Mouse (Mus musculus): ENCODE data around the gene Ighmbp2. TPM values are rescaled to one million over a fixed set of nuclear protein-coding genes. Genes with fewer than 3 reads are reported as not detected.
A peak's percentile ranks its signal among the peaks of the same experiment; 100 is the strongest.

Ighmbp2 gene
- polyA plus RNA-seq, 1 experiment from 2014 or later: 14.6 TPM

DNA sequence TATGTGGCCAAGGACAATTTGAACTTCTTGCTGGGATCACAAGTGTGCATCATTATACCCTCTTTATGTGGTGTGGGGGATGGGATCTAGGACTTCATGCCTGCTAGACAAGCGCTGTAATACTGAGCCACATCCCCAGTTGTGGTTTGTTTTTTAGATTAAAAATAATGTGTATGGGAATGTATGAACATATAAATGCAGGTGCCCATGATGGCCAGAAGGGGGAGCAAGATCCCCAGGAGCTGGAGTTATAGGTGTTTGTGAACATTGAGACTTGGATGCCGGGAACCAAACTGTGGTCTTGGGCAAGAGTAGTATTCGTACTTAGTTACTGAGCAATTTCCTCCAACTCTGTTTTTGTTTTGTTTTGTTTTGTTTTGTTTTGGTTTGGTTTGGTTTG, 38.0 kb upstream of the Ighmbp2 start:
- WGBS: 81% methylated on average over 3 of the region's 3 CpGs
- Histone ChIP-seq H3K27ac (no peak overlapping the region), H3K27me3 (peaks cover 28% of the 10 kb centered on the region), H3K4me3 (replicated peaks) (no peak overlapping the region), H3K4me2 (no peak overlapping the region), H3K4me1 (replicated peaks) (peaks cover 29% of the 10 kb centered on the region), H3K9me3 (no peaks in the 10 kb centered on the region), H3K36me3 (no peaks in the 10 kb centered on the region), H3K9ac (replicated peaks) (no peak overlapping the region)
- ATAC-seq (ENCODE audit: insufficient number of reproducible peaks, insufficient read depth, low FRiP score, low TSS enrichment, low read depth): no peak

DNA sequence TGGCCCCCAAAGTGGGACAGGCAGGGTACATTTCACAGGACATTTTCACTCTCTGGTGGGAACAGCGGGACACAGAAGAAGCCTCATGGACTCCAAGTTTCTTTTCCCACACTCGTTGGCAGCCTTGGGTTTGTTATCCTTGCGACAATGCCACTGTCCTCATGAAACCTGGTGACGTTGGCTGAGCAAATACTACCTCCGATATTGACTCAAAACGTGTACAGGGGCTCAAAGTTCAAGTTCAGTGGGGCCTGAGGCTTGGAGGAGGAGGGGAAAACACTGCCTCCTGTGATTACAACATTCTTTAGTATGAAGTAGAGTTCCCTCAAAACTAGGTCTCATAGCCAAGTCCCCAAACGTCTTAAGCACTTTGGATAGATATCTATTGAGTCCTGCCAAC, 37.3 kb upstream of the Ighmbp2 start:
- Histone ChIP-seq H3K4me3 (replicated peaks) (no peak overlapping the region), H3K9me3 (no peaks in the 10 kb centered on the region), H3K27me3 (peaks cover 28% of the 10 kb centered on the region), H3K27ac (no peak overlapping the region), H3K36me3 (no peaks in the 10 kb centered on the region), H3K4me2 (no peak overlapping the region), H3K4me1 (replicated peaks) (peaks cover 26% of the 10 kb centered on the region), H3K9ac (replicated peaks) (no peak overlapping the region)
- WGBS: 82% methylated on average over 7 of the region's 7 CpGs
- no peak for ATAC-seq (ENCODE audit: insufficient number of reproducible peaks, insufficient read depth, low FRiP score, low TSS enrichment, low read depth)

- ATAC-seq (ENCODE audit: insufficient number of reproducible peaks, insufficient read depth, low FRiP score, low TSS enrichment, low read depth): no peak
- Histone ChIP-seq H3K4me3 (replicated peaks) (no peak overlapping the region), H3K27me3 (peaks cover 28% of the 10 kb centered on the region), H3K4me2 (no peak overlapping the region), H3K9me3 (no peaks in the 10 kb centered on the region), H3K4me1 (replicated peaks) (peaks cover 22% of the 10 kb centered on the region), H3K27ac (no peak overlapping the region), H3K36me3 (no peaks in the 10 kb centered on the region), H3K9ac (replicated peaks) (no peak overlapping the region)
- 82% methylated on average over 2 of the region's 2 CpGs for WGBS
These were observed 36.5 kb upstream of the Ighmbp2 start for GRCm38 (mm10) chr19:3319341-3319740.

GRCm38 (mm10) chr19:3307175-3307949, 24.5 kb upstream of the Ighmbp2 start:
- Histone ChIP-seq H3K4me2 (no peak overlapping the region), H3K27me3 (peaks cover 15% of the 10 kb centered on the region), H3K27ac (no peak overlapping the region), H3K36me3 (no peaks in the 10 kb centered on the region), H3K9me3 (no peaks in the 10 kb centered on the region), H3K4me1 (replicated peaks) (no peaks in the 10 kb centered on the region), H3K4me3 (replicated peaks) (no peak overlapping the region), H3K9ac (replicated peaks) (no peak overlapping the region)
- 63% methylated on average over 16 of the region's 16 CpGs for WGBS
- peak; percentile 37; the same call in 1 of the 2 replicates for ATAC-seq (ENCODE audit: insufficient number of reproducible peaks, insufficient read depth, low FRiP score, low TSS enrichment, low read depth)

DNA sequence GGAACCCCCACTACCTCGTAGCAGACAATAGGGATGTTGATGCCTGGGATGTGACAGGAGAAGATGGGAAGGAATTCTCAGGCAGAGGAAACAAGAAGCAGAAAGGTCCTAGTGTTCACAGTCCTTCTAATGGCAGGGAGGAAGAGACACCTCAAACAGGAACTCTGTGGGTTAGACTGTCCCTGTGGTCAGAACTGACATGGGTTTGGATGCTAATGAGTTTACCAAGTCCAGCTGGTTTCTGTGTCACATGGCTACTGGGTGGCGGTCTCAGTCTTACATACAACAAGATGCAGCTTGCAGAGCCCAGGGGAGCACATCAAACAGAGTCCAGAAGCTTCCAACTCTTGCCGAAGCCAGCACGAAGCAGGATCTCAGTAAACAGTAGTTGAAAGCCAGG, 21.2 kb upstream of the Ighmbp2 start:
- H3K4me2 ChIP-seq: no peak overlapping the region

DNA sequence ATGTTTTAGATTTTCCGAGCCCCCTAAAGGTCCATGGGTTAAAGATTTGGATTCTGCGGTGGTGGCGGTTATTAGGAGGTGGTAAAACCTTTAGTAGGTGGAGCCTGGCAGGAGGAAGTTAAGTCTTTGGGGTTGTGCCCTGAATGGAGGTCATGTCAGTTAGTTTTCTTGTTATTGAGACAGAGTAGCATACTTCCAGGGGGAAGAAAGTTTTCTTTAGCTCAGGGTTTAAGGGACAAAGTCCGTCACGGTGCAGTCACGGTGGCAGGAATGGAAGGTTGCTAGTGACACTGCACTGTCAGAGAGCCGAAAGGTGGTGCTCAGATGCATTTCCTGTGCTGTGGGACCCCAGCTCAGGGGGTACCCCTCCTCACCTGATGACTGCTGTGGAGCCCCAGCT, 15.0 kb upstream of the Ighmbp2 start:
- Histone ChIP-seq H3K36me3 (peaks cover 6% of the 10 kb centered on the region), H3K27ac (no peak overlapping the region), H3K9ac (replicated peaks) (no peak overlapping the region), H3K4me3 (replicated peaks) (no peak overlapping the region), H3K9me3 (no peaks in the 10 kb centered on the region), H3K4me1 (replicated peaks) (no peaks in the 10 kb centered on the region), H3K27me3 (no peaks in the 10 kb centered on the region), H3K4me2 (no peak overlapping the region)
- no peak for ATAC-seq (ENCODE audit: insufficient number of reproducible peaks, insufficient read depth, low FRiP score, low TSS enrichment, low read depth)
- WGBS: 86% methylated on average over 7 of the region's 7 CpGs

More for the DNA sequence above, 21.2 kb upstream of the Ighmbp2 start:
- WGBS: 76% methylated on average over 4 of the region's 4 CpGs
- Histone ChIP-seq H3K9me3 (no peaks in the 10 kb centered on the region), H3K27ac (no peak overlapping the region), H3K4me3 (replicated peaks) (no peak overlapping the region), H3K36me3 (no peaks in the 10 kb centered on the region), H3K27me3 (peaks cover 15% of the 10 kb centered on the region), H3K4me1 (replicated peaks) (no peaks in the 10 kb centered on the region), H3K9ac (replicated peaks) (no peak overlapping the region)
- ATAC-seq (ENCODE audit: insufficient number of reproducible peaks, insufficient read depth, low FRiP score, low TSS enrichment, low read depth): no peak

DNA sequence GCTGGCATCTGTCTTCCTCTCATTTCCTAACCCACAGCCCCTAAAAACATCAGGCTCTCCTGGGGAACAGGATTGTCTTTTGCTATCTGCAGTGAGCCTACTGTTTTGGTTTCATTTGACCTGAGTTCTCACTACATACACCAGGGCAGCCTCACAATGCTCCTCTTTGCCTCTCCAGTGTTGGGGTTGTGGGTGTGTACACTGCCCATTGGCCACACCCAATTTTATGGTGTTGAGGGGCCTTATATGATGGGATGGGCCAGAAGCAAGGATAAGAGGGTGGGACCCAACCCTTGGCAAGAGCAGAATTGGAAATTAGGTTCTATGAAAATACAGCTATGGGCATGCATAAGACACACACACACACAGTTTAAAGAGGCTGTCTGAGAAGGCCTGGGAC, 14.2 kb upstream of the Ighmbp2 start:
- Histone ChIP-seq H3K4me2 (no peak overlapping the region), H3K36me3 (peaks cover 14% of the 10 kb centered on the region), H3K27me3 (no peaks in the 10 kb centered on the region), H3K4me1 (replicated peaks) (no peaks in the 10 kb centered on the region), H3K27ac (no peak overlapping the region), H3K4me3 (replicated peaks) (no peak overlapping the region), H3K9me3 (no peaks in the 10 kb centered on the region), H3K9ac (replicated peaks) (no peak overlapping the region)
- no peak for ATAC-seq (ENCODE audit: insufficient number of reproducible peaks, insufficient read depth, low FRiP score, low TSS enrichment, low read depth)

- Histone ChIP-seq H3K27me3 (no peaks in the 10 kb centered on the region), H3K4me1 (replicated peaks) (no peaks in the 10 kb centered on the region), H3K9ac (replicated peaks) (no peak overlapping the region), H3K27ac (no peak overlapping the region), H3K4me3 (replicated peaks) (no peak overlapping the region), H3K9me3 (no peaks in the 10 kb centered on the region), H3K4me2 (no peak overlapping the region), H3K36me3 (peaks cover 32% of the 10 kb centered on the region)
- no peak for ATAC-seq (ENCODE audit: insufficient number of reproducible peaks, insufficient read depth, low FRiP score, low TSS enrichment, low read depth)
- 86% methylated on average over 6 of the region's 6 CpGs for WGBS
These were observed 12.4 kb upstream of the Ighmbp2 start for GRCm38 (mm10) chr19:3295245-3295644.

DNA sequence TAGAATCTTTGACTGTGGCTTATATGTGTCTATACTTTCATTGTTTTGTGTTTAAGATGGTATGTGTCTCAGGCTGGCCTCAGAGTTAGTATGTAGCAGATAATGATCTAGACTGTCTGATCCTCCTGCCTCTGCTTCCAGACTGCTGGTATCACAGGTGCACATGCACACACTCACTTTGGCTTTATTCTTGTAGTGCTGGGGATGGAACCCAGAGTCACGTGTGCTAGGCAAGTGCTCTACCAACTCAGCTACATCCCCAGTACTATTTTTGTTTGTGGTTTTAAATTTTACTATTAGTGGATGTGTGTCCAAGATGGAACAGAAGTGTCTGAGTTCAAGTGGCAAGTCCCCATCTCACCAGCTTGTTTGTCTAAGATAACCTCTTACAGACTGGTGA, 10.2 kb upstream of the Ighmbp2 start:
- H3K36me3 ChIP-seq: peaks cover 54% of the 10 kb centered on the region

GRCm38 (mm10) chr19:3292028-3292427, 9.2 kb upstream of the Ighmbp2 start:
- H3K9me3 ChIP-seq: no peaks in the 10 kb centered on the region
- peaks cover 63% of the 10 kb centered on the region for H3K36me3 ChIP-seq
- H3K27ac ChIP-seq: no peak overlapping the region
- no peak overlapping the region for H3K4me2 ChIP-seq
- no peaks in the 10 kb centered on the region for H3K4me1 ChIP-seq (replicated peaks)
- no peak overlapping the region for H3K4me3 ChIP-seq (replicated peaks)
- no peaks in the 10 kb centered on the region for H3K27me3 ChIP-seq
- H3K9ac ChIP-seq (replicated peaks): no peak overlapping the region
- 0 out of 2 replicates have a peak, but pooled peaks have one; percentile 66 for ATAC-seq (ENCODE audit: insufficient number of reproducible peaks, insufficient read depth, low FRiP score, low TSS enrichment, low read depth)
- WGBS: 69% methylated on average over 2 of the region's 2 CpGs

More for the DNA sequence above, 10.2 kb upstream of the Ighmbp2 start:
- ATAC-seq (ENCODE audit: insufficient number of reproducible peaks, insufficient read depth, low FRiP score, low TSS enrichment, low read depth): no peak
- H3K9ac ChIP-seq (replicated peaks): no peak overlapping the region
- H3K9me3 ChIP-seq: no peaks in the 10 kb centered on the region
- H3K27me3 ChIP-seq: no peaks in the 10 kb centered on the region
- no peak overlapping the region for H3K4me2 ChIP-seq
- H3K27ac ChIP-seq: no peak overlapping the region
- no peak overlapping the region for H3K4me3 ChIP-seq (replicated peaks)
- H3K4me1 ChIP-seq (replicated peaks): no peaks in the 10 kb centered on the region
- WGBS: 91% methylated on average over 1 of the region's 1 CpGs

GRCm38 (mm10) chr19:3289006-3289405, 6.2 kb upstream of the Ighmbp2 start:
- H3K4me1 ChIP-seq (replicated peaks): no peaks in the 10 kb centered on the region
- no peaks in the 10 kb centered on the region for H3K27me3 ChIP-seq
- H3K4me3 ChIP-seq (replicated peaks): no peak overlapping the region
- no peak for ATAC-seq (ENCODE audit: insufficient number of reproducible peaks, insufficient read depth, low FRiP score, low TSS enrichment, low read depth)
- no peak overlapping the region for H3K27ac ChIP-seq
- peaks cover 80% of the 10 kb centered on the region for H3K36me3 ChIP-seq
- no peaks in the 10 kb centered on the region for H3K9me3 ChIP-seq
- no peak overlapping the region for H3K9ac ChIP-seq (replicated peaks)
- 86% methylated on average over 1 of the region's 1 CpGs for WGBS
- H3K4me2 ChIP-seq: no peak overlapping the region

DNA sequence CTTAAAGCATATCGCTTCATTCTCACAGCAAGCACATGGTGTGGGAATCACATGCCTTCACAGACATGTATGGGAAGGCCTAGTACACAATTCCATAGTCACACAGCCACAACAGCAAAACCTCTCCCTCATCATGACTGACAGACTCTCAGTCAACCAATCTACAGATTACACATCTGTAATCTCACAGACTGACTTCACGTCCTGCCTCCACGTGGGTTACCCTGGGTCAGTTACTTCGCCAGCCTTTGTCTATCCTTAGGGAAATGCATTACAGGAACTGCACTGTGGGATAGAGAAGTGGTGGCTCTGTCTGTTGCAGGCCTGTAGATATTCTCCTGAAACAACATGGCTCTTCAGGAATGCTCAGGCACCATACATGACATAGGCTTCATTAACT, 931 bp downstream of the Ighmbp2 start:
- Histone ChIP-seq H3K4me2 (peak overlapping the region; percentile 74), H3K27me3 (no peaks in the 10 kb centered on the region)
- WGBS: 73% methylated on average over 4 of the region's 4 CpGs

More for the DNA sequence above, 931 bp downstream of the Ighmbp2 start:
- Histone ChIP-seq H3K4me1 (replicated peaks) (peaks cover 18% of the 10 kb centered on the region), H3K9me3 (no peaks in the 10 kb centered on the region), H3K27ac (no peak overlapping the region), H3K9ac (replicated peaks) (peak overlapping the region; percentile 77), H3K36me3 (peaks cover 55% of the 10 kb centered on the region), H3K4me3 (replicated peaks) (peak overlapping the region; percentile 81)
- ATAC-seq (ENCODE audit: insufficient number of reproducible peaks, insufficient read depth, low FRiP score, low TSS enrichment, low read depth): no peak
